Mouse (Mus musculus) hindbrain, embryonic 12.5 days (tissue): ENCODE results near the gene Fam205a1. TPM values are rescaled to one million over a fixed set of nuclear protein-coding genes. Genes with fewer than 3 reads are reported as not detected.
"Not testable (repeated sequence)": the region's sequence is repeated elsewhere in the genome, so short reads cannot be mapped to it uniquely, and the experiment has no call there.

ENCODE experiments used
- ATAC-seq: fragments of 200-750 bp; cut with Nextera tagmentation; 2 replicates; pipeline ENCODE4 v1.8.0; 2017; ENCODE audit warnings: moderate TSS enrichment; ENCODE audit not compliant: low FRiP score
- H3K27ac ChIP-seq: fragments of 300-500 bp; sonication (generic); 2 replicates; pipeline ENCODE4 v1.5.1; 2016; ENCODE audit warnings: mild to moderate bottlenecking
- H3K27me3 ChIP-seq: fragments of 300-500 bp; sonication (generic); 2 replicates; pipeline ENCODE4 v1.6.1; 2016; ENCODE audit warnings: mild to moderate bottlenecking
- H3K36me3 ChIP-seq: fragments of 300-500 bp; sonication (generic); 2 replicates; pipeline ENCODE4 v1.6.1; 2016; ENCODE audit warnings: mild to moderate bottlenecking
- H3K4me1 ChIP-seq: fragments of 300-500 bp; sonication (generic); 2 replicates; pipeline ENCODE4 v1.6.1; 2016
- H3K4me2 ChIP-seq: fragments of 300-500 bp; sonication (generic); replicated peaks from 2 replicates; pipeline ENCODE4 v1.6.1; 2016; ENCODE audit warnings: mild to moderate bottlenecking
- H3K4me3 ChIP-seq: fragments of 300-500 bp; sonication (generic); 2 replicates; pipeline ENCODE4 v1.5.1; 2016; ENCODE audit warnings: mild to moderate bottlenecking
- H3K9ac ChIP-seq: fragments of 300-500 bp; sonication (generic); 2 replicates; pipeline ENCODE4 v1.6.1; 2016; ENCODE audit warnings: mild to moderate bottlenecking, moderate library complexity
- H3K9me3 ChIP-seq: fragments of 300-500 bp; sonication (generic); replicated peaks from 2 replicates; pipeline ENCODE4 v1.6.1; 2016; ENCODE audit warnings: mild to moderate bottlenecking
- WGBS: fragments of 180-500 bp; shearing (Covaris S2); methylation state at CpG from one replicate; pipeline ENCODE4 v1.1.7; 2016; 5-methylcytosine and 5-hydroxymethylcytosine counted together
- polyA plus RNA-seq: library from polyadenylated mRNA; unstranded; fragments of >200 nt; fragmentation: Nextera tagmentation; extraction: Ambion mirVana; gene quantifications from 2 replicates; pipeline ENCODE4 v1.2.1, GENCODE M21; 2016

Fam205a1 gene
- polyA plus RNA-seq, 1 experiment from 2014 or later: 0.05 TPM

- H3K27me3 ChIP-seq: 0 out of 2 replicates have a peak, but pooled peaks cover 2% of the 10 kb centered on the region
- H3K9ac ChIP-seq: no peak overlapping the region; the same call in 1 of the 2 replicates
- no peaks in the 10 kb centered on the region for H3K4me1 ChIP-seq
- H3K4me3 ChIP-seq: no peak overlapping the region
- H3K36me3 ChIP-seq: no peaks in the 10 kb centered on the region
- no peak overlapping the region for H3K4me2 ChIP-seq
- ATAC-seq: peak; percentile 88
- no peaks in the 10 kb centered on the region for H3K9me3 ChIP-seq
- WGBS: 29% methylated on average over 5 of the region's 5 CpGs
- H3K27ac ChIP-seq: no peak overlapping the region
Measured at GRCm38 (mm10) chr4:42876586-42877291, 23.1 kb upstream of the Fam205a1 start.

- no peak within 1 kb of the TSS for H3K9ac ChIP-seq
- no peaks in the 10 kb centered on the region for H3K4me1 ChIP-seq
- no peaks in the 10 kb centered on the region for H3K9me3 ChIP-seq
- H3K36me3 ChIP-seq: no peaks in the 10 kb centered on the region
- 0 out of 2 replicates have a peak, but pooled peaks cover 2% of the 10 kb centered on the region for H3K27me3 ChIP-seq
- H3K27ac ChIP-seq: no peak within 1 kb of the TSS
- H3K4me3 ChIP-seq: no peak within 1 kb of the TSS
- 87% methylated on average over 7 of the region's 7 CpGs for WGBS
- no peak within 1 kb of the TSS for H3K4me2 ChIP-seq
- no peak for ATAC-seq
Measured at GRCm38 (mm10) chr4:42874134-42874533, 20.4 kb upstream of the Fam205a1 start, which contains the start of gene Fam205c. TSS of gene Fam205c (minus strand) at chr4:42874234.

- WGBS: 85% methylated on average over 16 of the region's 16 CpGs
- H3K9ac ChIP-seq: no peak overlapping the region
Measured at GRCm38 (mm10) chr4:42872746-42873435, 19.2 kb upstream of the Fam205a1 start.

GRCm38 (mm10) chr4:42872151-42872550, 18.5 kb upstream of the Fam205a1 start:
- Histone ChIP-seq H3K27ac (no peak overlapping the region), H3K9me3 (no peaks in the 10 kb centered on the region), H3K36me3 (no peaks in the 10 kb centered on the region), H3K4me1 (no peaks in the 10 kb centered on the region), H3K27me3 (0 out of 2 replicates have a peak, but pooled peaks cover 2% of the 10 kb centered on the region), H3K4me3 (no peak overlapping the region), H3K9ac (no peak overlapping the region), H3K4me2 (no peak overlapping the region)
- 93% methylated on average over 7 of the region's 7 CpGs for whole genome bisulfite sequencing
- ATAC-seq: no peak

More at GRCm38 (mm10) chr4:42872746-42873435, 19.2 kb upstream of the Fam205a1 start:
- Histone ChIP-seq H3K27ac (no peak overlapping the region), H3K4me1 (no peaks in the 10 kb centered on the region), H3K36me3 (no peaks in the 10 kb centered on the region), H3K9me3 (no peaks in the 10 kb centered on the region), H3K4me2 (no peak overlapping the region), H3K4me3 (no peak overlapping the region), H3K27me3 (0 out of 2 replicates have a peak, but pooled peaks cover 2% of the 10 kb centered on the region)
- ATAC-seq: no peak

- Histone ChIP-seq H3K4me2 (no peak overlapping the region), H3K36me3 (no peaks in the 10 kb centered on the region), H3K9ac (no peak overlapping the region), H3K4me3 (no peak overlapping the region), H3K9me3 (no peaks in the 10 kb centered on the region), H3K4me1 (no peaks in the 10 kb centered on the region), H3K27ac (no peak overlapping the region), H3K27me3 (no peaks in the 10 kb centered on the region)
- no peak for ATAC-seq
- WGBS: 85% methylated on average over 5 of the region's 5 CpGs
Measured at GRCm38 (mm10) chr4:42870748-42871147, 17.1 kb upstream of the Fam205a1 start.

DNA sequence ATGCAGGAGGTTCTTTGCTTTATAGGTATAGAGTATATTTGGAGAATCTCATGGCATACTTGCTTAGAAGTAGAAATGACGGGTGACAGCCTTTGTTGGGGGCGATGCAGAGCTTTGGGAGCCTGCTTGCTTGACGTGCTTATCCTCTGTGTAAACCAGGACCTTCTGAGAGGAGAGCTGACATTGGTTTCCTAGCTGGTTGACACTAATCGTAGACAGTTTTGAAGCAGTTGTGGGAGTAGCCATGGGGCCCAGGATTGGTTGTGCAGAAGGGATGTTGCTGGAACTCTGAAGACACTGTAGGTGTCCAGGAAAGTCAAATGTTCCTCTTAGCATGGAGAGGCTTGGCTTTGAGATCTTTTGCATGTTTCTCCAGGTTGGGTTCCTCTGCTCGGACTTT, 14.5 kb upstream of the Fam205a1 start:
- Histone ChIP-seq H3K4me1 (no peaks in the 10 kb centered on the region), H3K27me3 (no peaks in the 10 kb centered on the region), H3K4me2 (no peak overlapping the region), H3K27ac (no peak overlapping the region), H3K9me3 (no peaks in the 10 kb centered on the region), H3K4me3 (no peak overlapping the region), H3K36me3 (no peaks in the 10 kb centered on the region), H3K9ac (no peak overlapping the region)
- no peak for ATAC-seq
- WGBS: 93% methylated on average over 5 of the region's 5 CpGs

GRCm38 (mm10) chr4:42867390-42867789, 13.7 kb upstream of the Fam205a1 start:
- no peaks in the 10 kb centered on the region for H3K36me3 ChIP-seq
- H3K4me1 ChIP-seq: no peaks in the 10 kb centered on the region
- H3K9ac ChIP-seq: no peak overlapping the region
- no peak overlapping the region for H3K4me2 ChIP-seq
- ATAC-seq: no peak
- no peaks in the 10 kb centered on the region for H3K27me3 ChIP-seq
- no peak overlapping the region for H3K27ac ChIP-seq
- no peak overlapping the region for H3K4me3 ChIP-seq
- WGBS: 70% methylated on average over 3 of the region's 3 CpGs
- H3K9me3 ChIP-seq: no peaks in the 10 kb centered on the region

DNA sequence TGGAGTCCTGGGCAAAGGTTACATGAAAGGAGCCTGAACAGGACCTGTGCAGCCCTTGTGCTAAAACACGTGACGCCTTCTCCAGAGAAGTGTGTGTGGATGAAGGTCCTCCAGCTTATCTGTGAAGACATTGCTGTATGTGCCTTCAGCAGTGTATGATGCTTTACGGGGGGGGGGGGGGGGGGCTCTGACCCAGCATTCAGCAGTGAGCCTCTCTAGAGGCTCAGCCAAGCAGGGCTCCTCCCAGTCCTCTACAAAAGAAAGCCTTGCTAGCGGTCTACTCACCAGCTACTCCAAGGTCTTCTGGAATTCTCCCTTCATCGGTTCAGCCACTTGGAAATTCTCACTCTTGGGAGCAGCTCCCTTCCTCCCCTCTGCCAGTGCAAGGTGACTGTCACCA, 9.8 kb upstream of the Fam205a1 start:
- not testable (repeated sequence) for H3K27ac ChIP-seq, H3K27me3 ChIP-seq, H3K9me3 ChIP-seq, ATAC-seq, H3K9ac ChIP-seq, H3K4me1 ChIP-seq, H3K4me3 ChIP-seq, H3K4me2 ChIP-seq, H3K36me3 ChIP-seq
- 83% methylated on average over 4 of the region's 5 CpGs for WGBS

DNA sequence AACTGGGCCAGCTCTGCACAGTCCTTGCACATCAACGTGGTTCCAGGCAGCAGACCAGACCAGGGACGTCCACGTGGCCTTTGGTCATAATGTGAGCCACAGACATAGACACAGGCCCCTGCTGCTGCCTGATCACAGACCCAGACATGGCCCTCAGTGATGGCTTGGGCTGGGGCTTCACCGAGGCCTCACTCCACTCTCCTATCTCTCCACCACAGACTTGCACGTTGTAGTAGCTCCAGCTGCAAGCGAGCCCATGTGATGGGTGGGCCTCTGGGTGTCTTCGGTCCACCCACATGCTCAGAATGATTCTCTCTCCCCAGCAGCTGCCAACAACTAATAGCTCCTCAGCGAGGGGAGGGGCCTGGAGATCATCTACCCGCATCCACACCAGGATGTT, 6.8 kb upstream of the Fam205a1 start:
- 89% methylated on average over 9 of the region's 9 CpGs for WGBS
- not testable (repeated sequence) for ATAC-seq, H3K4me3 ChIP-seq

DNA sequence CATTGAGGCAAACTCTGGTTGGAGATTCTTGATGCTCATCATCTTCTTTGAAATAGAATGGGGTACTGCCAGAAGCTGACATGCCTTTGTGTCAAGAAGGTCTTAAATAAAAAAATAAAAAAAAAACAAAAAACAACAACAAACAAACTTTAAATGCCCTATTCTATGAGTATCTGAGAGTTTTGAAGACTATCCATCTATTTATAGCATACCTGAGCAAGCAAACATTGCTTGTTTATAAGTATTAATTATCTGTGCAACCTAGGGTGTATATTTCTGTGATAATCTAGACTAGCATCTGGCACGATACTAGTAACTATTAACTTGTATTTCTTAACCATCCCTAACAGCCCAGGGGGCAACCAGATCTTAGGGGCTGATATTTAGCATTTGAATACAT, 3.0 kb upstream of the Fam205a1 start, which contains the start of gene Gm12394:
TSS of gene Gm12394 (minus strand) at position 101 of the 400 bp plus-strand sequence.
- not testable (repeated sequence) for H3K4me1 ChIP-seq, H3K9me3 ChIP-seq, H3K4me3 ChIP-seq, H3K27me3 ChIP-seq, ATAC-seq, H3K27ac ChIP-seq, H3K9ac ChIP-seq, H3K36me3 ChIP-seq, H3K4me2 ChIP-seq
- 74% methylated on average over 1 of the region's 1 CpGs for WGBS

More for the DNA sequence above, 6.8 kb upstream of the Fam205a1 start:
- not testable (repeated sequence) for H3K4me2 ChIP-seq, H3K9ac ChIP-seq, H3K36me3 ChIP-seq, H3K27me3 ChIP-seq, H3K4me1 ChIP-seq, H3K9me3 ChIP-seq, H3K27ac ChIP-seq
